In genomic region chr11:56925368-56925896, GRCm38 (mm10) we compare ENCODE assay signal across 17 mouse cellular contexts.
DNase-seq lines count a peak whose midpoint lies in the region; ATAC-seq and TF ChIP-seq lines count a peak whose summit lies in the region.
"Had no signal": no experiment of that assay in that cellular context is flagged by ENCODE, and none has a peak within 500 bp of the region (broad histone marks: within the 10 kb centered on the region; RNA-seq: fewer than 3 reads in every experiment).

No protein-coding gene starts in this region.

- TF ChIP-seq EP300 in lung, postnatal 0 days (IDR thresholded peaks at IDR 0.05): no peak

- H3K9ac ChIP-seq in lung, embryonic 16.5 days (ENCODE audit: low read length): no peak overlapping the region
- H3K9ac ChIP-seq in lung, postnatal 0 days (replicated peaks; ENCODE audit: low read depth): no peak overlapping the region
- H3K9ac ChIP-seq: heart, embryonic 13.5 days; neural tube, embryonic 15.5 days had no signal

- WGBS in lung, embryonic 16.5 days: 72% methylated on average over 7 of the region's 7 CpGs
- 60% methylated on average over 7 of the region's 7 CpGs for WGBS in lung, postnatal 0 days

- H3K9me3 ChIP-seq in lung, embryonic 16.5 days (ENCODE audit: control insufficient read depth, low read length): no peaks in the 10 kb centered on the region
- H3K9me3 ChIP-seq in lung, postnatal 0 days (ENCODE audit: low read length): no peaks in the 10 kb centered on the region
- H3K9me3 ChIP-seq: heart, embryonic 13.5 days; hindbrain, embryonic 10.5 days; neural tube, embryonic 15.5 days had no signal

- TF ChIP-seq CTCF in lung, postnatal 0 days (IDR thresholded peaks at IDR 0.05): no peak

- no peaks in the 10 kb centered on the region for H3K4me1 ChIP-seq in lung, embryonic 16.5 days (replicated peaks; ENCODE audit: control insufficient read depth, insufficient read depth, low read length)
- no peaks in the 10 kb centered on the region for H3K4me1 ChIP-seq in lung, postnatal 0 days (ENCODE audit: insufficient read depth, low read depth, low read length)
- H3K4me1 ChIP-seq: heart, embryonic 13.5 days; hindbrain, embryonic 10.5 days had no signal

- DNase-seq in lung, adult 18-20 months: no peak
- DNase-seq in cerebellum, adult 11 months: peak; percentile 8
- DNase-seq in cerebellum, adult 9-11 months: peak; percentile 20
- DNase-seq in lung, postnatal 0 days (ENCODE audit: low spot score): no peak
- DNase-seq: gastrocnemius, postnatal 36 days; kidney, postnatal 25 days; thymus, postnatal 25 days had no signal

- peak; percentile 34; the same call in 1 of the 2 replicates for ATAC-seq in lung, embryonic 16.5 days (ENCODE audit: low read depth)
- ATAC-seq in lung, postnatal 0 days: peak; percentile 12; the same call in 1 of the 2 replicates
- ATAC-seq in granulocyte monocyte progenitor cell, adult 5-6 weeks (replicated peaks; ENCODE audit: poor library complexity, severe bottlenecking): no peak
- no peak for ATAC-seq in erythroid progenitor cell, adult 5-6 weeks (replicated peaks; ENCODE audit: low FRiP score, poor library complexity, severe bottlenecking)
- ATAC-seq: intestine, postnatal 0 days; midbrain, embryonic 16.5 days had no signal

- no peak overlapping the region for H3K27ac ChIP-seq in lung, embryonic 16.5 days (ENCODE audit: low read length)
- no peak overlapping the region for H3K27ac ChIP-seq in lung, postnatal 0 days (ENCODE audit: low read length)
- H3K27ac ChIP-seq: heart, embryonic 13.5 days; hindbrain, embryonic 10.5 days; neural tube, embryonic 15.5 days had no signal

- H3K36me3 ChIP-seq in lung, embryonic 16.5 days (ENCODE audit: control insufficient read depth, insufficient read depth, low read length): no peaks in the 10 kb centered on the region
- no peaks in the 10 kb centered on the region for H3K36me3 ChIP-seq in lung, postnatal 0 days (ENCODE audit: insufficient read depth, low read length)
- H3K36me3 ChIP-seq: heart, embryonic 13.5 days; hindbrain, embryonic 10.5 days; neural tube, embryonic 15.5 days had no signal

- no peak overlapping the region for H3K4me2 ChIP-seq in lung, embryonic 16.5 days (ENCODE audit: low read depth, low read length)
- H3K4me2 ChIP-seq in lung, postnatal 0 days (replicated peaks; ENCODE audit: low read depth, low read length): no peak overlapping the region
- H3K4me2 ChIP-seq: heart, embryonic 13.5 days; liver, embryonic 11.5 days; neural tube, embryonic 15.5 days had no signal

- no peak overlapping the region for H3K4me3 ChIP-seq in lung, embryonic 16.5 days (ENCODE audit: low read length)
- H3K4me3 ChIP-seq in lung, postnatal 0 days (ENCODE audit: low read depth, low read length): no peak overlapping the region
- H3K4me3 ChIP-seq: heart, embryonic 13.5 days; hindbrain, embryonic 10.5 days; neural tube, embryonic 15.5 days had no signal

- no peaks in the 10 kb centered on the region for H3K27me3 ChIP-seq in lung, embryonic 16.5 days (ENCODE audit: control insufficient read depth, insufficient read depth, low read depth, low read length)
- no peaks in the 10 kb centered on the region for H3K27me3 ChIP-seq in lung, postnatal 0 days (replicated peaks; ENCODE audit: insufficient read depth, low read length)
- H3K27me3 ChIP-seq: CH12.LX; heart, embryonic 13.5 days; neural tube, embryonic 15.5 days had no signal

Comparison
In these comparisons a context has a peak if more than half of its experiments do, and no peak if none do; other contexts are left out.
1. ATAC-seq: peak in lung, embryonic 16.5 days (single experiment) and lung, postnatal 0 days (single experiment); none in granulocyte monocyte progenitor cell, adult 5-6 weeks (single experiment) and erythroid progenitor cell, adult 5-6 weeks (single experiment).
2. DNase-seq: peak in cerebellum, adult 11 months (single experiment) and cerebellum, adult 9-11 months (single experiment); none in lung, adult 18-20 months (0 of 2) and lung, postnatal 0 days (single experiment).